Mouse (Mus musculus) hindbrain, embryonic 15.5 days (tissue): ENCODE results near the gene Adss. TPM values are rescaled to one million over a fixed set of nuclear protein-coding genes. Genes with fewer than 3 reads are reported as not detected.

ENCODE experiments used
- ATAC-seq: fragments of 200-750 bp; cut with Nextera tagmentation; 2 replicates; pipeline ENCODE4 v1.8.0; 2017; ENCODE audit warnings: low read depth, moderate number of reproducible peaks, moderate TSS enrichment; ENCODE audit not compliant: low FRiP score
- H3K27ac ChIP-seq: fragments of 300-500 bp; sonication (generic); replicated peaks from 2 replicates; pipeline ENCODE4 v1.5.1; 2015; ENCODE audit warnings: mild to moderate bottlenecking, inconsistent platforms
- H3K27me3 ChIP-seq: fragments of 300-500 bp; sonication (generic); 2 replicates; pipeline ENCODE4 v1.6.1; 2015; ENCODE audit warnings: control low read depth, inconsistent platforms
- H3K36me3 ChIP-seq: fragments of 300-500 bp; sonication (generic); 2 replicates; pipeline ENCODE4 v1.6.1; 2015; ENCODE audit warnings: control low read depth, inconsistent platforms
- H3K4me1 ChIP-seq: fragments of 300-500 bp; sonication (generic); replicated peaks from 2 replicates; pipeline ENCODE4 v1.6.1; 2015; ENCODE audit warnings: control low read depth, inconsistent platforms
- H3K4me2 ChIP-seq: fragments of 300-500 bp; sonication (generic); 2 replicates; pipeline ENCODE4 v1.6.1; 2015; ENCODE audit warnings: moderate library complexity, mild to moderate bottlenecking, inconsistent platforms
- H3K4me3 ChIP-seq: fragments of 300-500 bp; sonication (generic); 2 replicates; pipeline ENCODE4 v1.5.1; 2015; ENCODE audit warnings: mild to moderate bottlenecking, inconsistent platforms
- H3K9ac ChIP-seq: fragments of 300-500 bp; sonication (generic); 2 replicates; pipeline ENCODE4 v1.6.1; 2015; ENCODE audit warnings: inconsistent platforms
- H3K9me3 ChIP-seq: fragments of 300-500 bp; sonication (generic); 2 replicates; pipeline ENCODE4 v1.6.1; 2016; ENCODE audit warnings: control low read depth, inconsistent platforms
- WGBS: fragments of 180-500 bp; shearing (Covaris S2); methylation state at CpG from one replicate; pipeline ENCODE4 v1.1.7; 2015; 5-methylcytosine and 5-hydroxymethylcytosine counted together
- polyA plus RNA-seq: library from polyadenylated mRNA; unstranded; fragments of >200 nt; fragmentation: Nextera tagmentation; extraction: Ambion mirVana; gene quantifications from 2 replicates; pipeline ENCODE4 v1.2.1, GENCODE M21; 2015

The Adss gene
- polyA plus RNA-seq, 1 experiment from 2014 or later = 52.7 TPM

DNA sequence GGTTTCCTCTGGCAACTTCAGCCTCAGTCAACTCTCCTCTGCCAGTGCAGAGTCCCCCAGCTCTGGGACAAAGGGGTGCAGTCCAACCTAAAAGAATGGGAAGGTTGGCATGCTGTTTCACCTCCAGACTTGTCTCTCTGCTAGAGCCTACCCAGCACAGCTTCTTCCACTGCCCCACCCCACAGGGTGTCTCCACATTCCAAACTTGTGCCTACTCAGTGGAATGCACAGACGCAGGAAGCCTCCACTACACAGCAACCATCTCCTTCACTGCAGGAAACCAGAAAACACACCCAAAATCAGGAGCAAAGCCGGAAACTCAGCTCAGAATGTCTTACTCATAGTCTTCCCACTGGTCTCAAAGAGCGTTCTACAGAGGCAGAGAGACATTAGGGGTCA, 77.3 kb downstream of the Adss start:
- Histone ChIP-seq H3K4me1 (no peaks in the 10 kb centered on the region), H3K9me3 (no peaks in the 10 kb centered on the region), H3K36me3 (no peaks in the 10 kb centered on the region), H3K27ac (no peak overlapping the region), H3K9ac (no peak overlapping the region), H3K4me3 (no peak overlapping the region), H3K4me2 (no peak overlapping the region), H3K27me3 (no peaks in the 10 kb centered on the region)
- WGBS = 74% methylated on average over 3 of the region's 3 CpGs
- 0 out of 2 replicates have a peak, but pooled peaks have one; percentile 34 for ATAC-seq

- ATAC-seq = no peak; the same call in none of the 2 replicates
- no peaks in the 10 kb centered on the region for H3K27me3 ChIP-seq
- H3K27ac ChIP-seq = peak overlapping the region; percentile 45; the same call in 1 of the 2 replicates
Measured at GRCm38 (mm10) chr1:177718340-177719028, 77.8 kb downstream of the Adss start.

DNA sequence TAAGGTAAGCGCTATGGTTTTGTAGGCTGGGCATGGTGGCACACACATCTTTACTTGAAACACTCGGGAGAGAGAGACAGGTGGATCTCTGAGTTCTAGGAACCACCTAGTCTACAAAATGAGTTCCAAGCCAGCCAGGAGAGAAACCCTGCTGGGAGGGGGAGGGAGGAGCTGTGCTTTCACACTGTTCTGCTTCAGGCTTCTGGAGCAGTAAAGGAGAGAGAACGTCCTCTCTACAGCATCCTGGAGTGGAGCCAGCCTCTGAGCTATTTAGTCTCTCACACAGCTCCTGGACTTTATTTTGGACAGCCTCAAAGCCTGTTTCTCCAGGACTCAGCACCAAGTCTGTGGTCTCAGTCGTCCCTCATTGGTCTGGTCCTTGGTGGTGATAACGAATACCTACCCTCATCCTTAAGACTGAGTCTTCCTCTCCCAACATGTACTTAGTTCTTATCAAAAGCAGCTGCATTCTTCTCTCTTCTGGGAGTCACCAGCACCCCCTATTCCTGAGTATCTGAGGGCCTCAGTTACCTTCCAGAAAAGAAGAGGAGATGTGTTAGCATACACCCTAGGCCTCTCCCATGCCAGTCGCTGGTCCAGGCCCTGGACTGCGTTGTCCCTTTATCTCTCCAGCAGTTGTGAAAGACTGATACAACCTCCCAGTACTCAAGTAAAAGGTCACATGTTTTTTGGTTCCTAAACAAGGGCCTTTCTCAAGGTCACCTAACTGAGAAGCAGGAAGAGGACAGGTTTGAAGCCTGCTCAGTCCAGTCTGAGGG, 79.1 kb downstream of the Adss start:
- Histone ChIP-seq H3K36me3 (no peaks in the 10 kb centered on the region), H3K4me2 (no peak overlapping the region), H3K27me3 (no peaks in the 10 kb centered on the region), H3K9ac (no peak overlapping the region), H3K4me3 (no peak overlapping the region), H3K9me3 (no peaks in the 10 kb centered on the region), H3K4me1 (no peaks in the 10 kb centered on the region), H3K27ac (no peak overlapping the region)
- 78% methylated on average over 7 of the region's 7 CpGs for WGBS
- no peak for ATAC-seq

More at GRCm38 (mm10) chr1:177718340-177719028, 77.8 kb downstream of the Adss start:
- WGBS = 22% methylated on average over 11 of the region's 11 CpGs
- Histone ChIP-seq H3K36me3 (no peaks in the 10 kb centered on the region), H3K4me3 (no peak overlapping the region), H3K9ac (no peak overlapping the region), H3K9me3 (no peaks in the 10 kb centered on the region), H3K4me2 (no peak overlapping the region), H3K4me1 (no peaks in the 10 kb centered on the region)

- Histone ChIP-seq H3K36me3 (no peaks in the 10 kb centered on the region), H3K4me3 (no peak overlapping the region), H3K9me3 (no peaks in the 10 kb centered on the region), H3K4me2 (no peak overlapping the region), H3K27me3 (no peaks in the 10 kb centered on the region), H3K9ac (no peak overlapping the region), H3K27ac (no peak overlapping the region), H3K4me1 (no peaks in the 10 kb centered on the region)
- WGBS = 86% methylated on average over 3 of the region's 3 CpGs
- no peak for ATAC-seq
Measured at GRCm38 (mm10) chr1:177716448-177716847, 79.9 kb downstream of the Adss start.

- Histone ChIP-seq H3K27ac (no peak overlapping the region), H3K4me2 (no peak overlapping the region), H3K9me3 (no peaks in the 10 kb centered on the region), H3K4me3 (no peak overlapping the region), H3K36me3 (no peaks in the 10 kb centered on the region), H3K4me1 (no peaks in the 10 kb centered on the region), H3K27me3 (no peaks in the 10 kb centered on the region), H3K9ac (no peak overlapping the region)
- no peak for ATAC-seq
- 94% methylated on average over 5 of the region's 5 CpGs for WGBS
Measured at GRCm38 (mm10) chr1:177714397-177715012, 81.8 kb downstream of the Adss start.

- Histone ChIP-seq H3K27ac (no peak overlapping the region), H3K4me1 (no peaks in the 10 kb centered on the region), H3K4me3 (no peak overlapping the region), H3K4me2 (no peak overlapping the region), H3K36me3 (no peaks in the 10 kb centered on the region), H3K27me3 (no peaks in the 10 kb centered on the region), H3K9me3 (no peaks in the 10 kb centered on the region), H3K9ac (no peak overlapping the region)
- ATAC-seq = no peak
- WGBS = 87% methylated on average over 3 of the region's 3 CpGs
Measured at GRCm38 (mm10) chr1:177713635-177714396, 82.5 kb downstream of the Adss start.

Other genes with a start within 250 kb of the Adss start
- 0.21 TPM in 1 of 2 replicates, not detected in the other for gene 1700016C15Rik, start 66.7 kb downstream of the Adss start, polyA plus RNA-seq
- 0.37 and 0.57 TPM in 2 replicates for gene Catspere2, start 186.9 kb upstream of the Adss start, polyA plus RNA-seq